Mouse (Mus musculus): ENCODE results near the gene Mgll. TPM values are rescaled to one million over a fixed set of nuclear protein-coding genes. Genes with fewer than 3 reads are reported as not detected.

The Mgll gene
- 1.8 TPM for total RNA-seq (2023)

DNA sequence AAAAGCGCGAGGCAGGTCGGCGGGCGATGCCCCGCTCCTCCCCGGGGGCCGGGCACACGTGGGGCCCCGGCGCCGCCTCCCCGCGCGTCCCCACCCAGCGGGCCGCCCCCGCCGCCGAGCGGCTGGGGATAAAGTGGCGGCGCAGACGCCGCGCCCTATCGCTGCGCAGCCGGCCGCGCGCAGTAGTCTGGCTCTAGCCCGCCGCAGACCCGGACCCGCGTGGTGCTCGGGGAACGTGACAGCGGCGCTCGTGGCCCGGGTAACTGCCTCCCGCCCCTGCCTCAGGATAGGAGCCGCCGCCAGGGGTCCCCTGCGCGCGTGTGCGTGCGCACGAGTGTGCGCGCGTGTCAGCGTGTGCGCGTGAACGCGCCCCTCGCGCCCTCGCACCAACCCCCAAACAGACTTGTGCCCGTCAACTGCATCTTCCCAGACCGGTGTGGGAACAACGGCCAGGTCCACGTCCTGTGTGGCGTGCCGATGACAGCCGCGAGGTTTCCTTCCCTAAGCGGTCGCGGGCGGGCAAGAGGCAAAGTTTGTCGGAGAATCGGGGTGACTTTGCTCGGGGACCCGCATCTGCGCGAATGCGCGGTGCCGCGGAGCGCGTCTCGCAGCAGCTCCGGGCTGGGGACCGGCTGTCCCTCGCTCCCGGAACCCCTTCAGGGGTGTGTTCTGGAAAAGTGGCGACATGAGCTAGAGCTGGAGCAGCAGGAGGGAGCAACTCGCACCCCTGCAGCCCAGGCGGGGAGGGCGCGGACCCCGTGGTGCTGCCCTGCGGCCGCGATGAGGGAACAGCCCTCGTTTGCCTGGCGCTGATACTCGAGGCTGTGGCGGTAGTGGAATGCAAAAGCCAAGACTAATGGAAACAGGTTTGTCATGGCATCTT lies at the start of gene Mgll:
Gene Mgll, plus strand, starts transcription at position 100 of the 883 bp plus-strand sequence.

DNA sequence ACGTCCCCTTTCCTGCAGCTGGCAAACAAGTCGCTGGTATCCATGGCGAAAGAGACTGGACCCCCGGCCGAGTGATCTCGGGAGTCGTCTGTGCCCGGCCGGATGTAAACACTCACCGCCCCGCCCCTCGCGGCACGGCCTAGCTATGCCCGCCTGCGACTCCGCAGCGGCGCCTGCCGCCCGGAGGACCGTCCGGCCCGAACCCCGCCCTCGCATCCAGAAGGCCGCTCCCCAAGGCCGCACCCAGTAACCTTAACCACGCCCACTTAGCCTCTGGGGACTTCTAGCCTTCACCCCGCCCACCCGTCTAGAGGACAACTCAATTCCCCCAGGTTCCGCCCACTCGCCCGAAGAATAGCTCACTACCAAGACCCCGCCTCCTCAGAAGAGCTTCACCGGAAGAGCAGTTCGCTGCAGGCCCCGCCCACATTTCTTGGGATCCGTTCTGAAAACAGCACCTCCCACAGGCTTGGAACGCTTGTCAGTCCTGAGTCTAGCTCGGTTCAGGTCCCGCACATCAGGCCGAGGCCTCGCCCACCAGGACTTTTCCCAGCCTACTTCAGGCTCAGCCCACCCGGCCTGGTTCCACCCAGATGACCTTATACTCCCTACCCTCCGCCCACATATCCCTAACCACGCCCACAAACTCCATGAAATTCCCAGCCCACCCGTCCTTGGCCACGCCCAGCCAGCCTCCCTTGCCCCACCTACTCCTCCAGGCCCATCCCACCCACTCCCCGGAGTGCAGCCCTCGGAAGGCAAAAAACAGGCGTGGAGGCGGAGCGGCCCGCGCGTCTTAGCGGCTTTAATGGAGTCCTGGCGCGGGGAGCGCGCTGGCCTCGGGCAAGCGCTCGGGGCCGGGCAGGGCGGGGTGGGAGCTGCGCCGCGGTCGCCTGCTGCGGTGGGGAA lies 117.8 kb downstream of the Mgll start, which contains the start of gene Abtb1:
Gene Abtb1, minus strand, starts transcription at position 204 of the 909 bp plus-strand sequence.

DNA sequence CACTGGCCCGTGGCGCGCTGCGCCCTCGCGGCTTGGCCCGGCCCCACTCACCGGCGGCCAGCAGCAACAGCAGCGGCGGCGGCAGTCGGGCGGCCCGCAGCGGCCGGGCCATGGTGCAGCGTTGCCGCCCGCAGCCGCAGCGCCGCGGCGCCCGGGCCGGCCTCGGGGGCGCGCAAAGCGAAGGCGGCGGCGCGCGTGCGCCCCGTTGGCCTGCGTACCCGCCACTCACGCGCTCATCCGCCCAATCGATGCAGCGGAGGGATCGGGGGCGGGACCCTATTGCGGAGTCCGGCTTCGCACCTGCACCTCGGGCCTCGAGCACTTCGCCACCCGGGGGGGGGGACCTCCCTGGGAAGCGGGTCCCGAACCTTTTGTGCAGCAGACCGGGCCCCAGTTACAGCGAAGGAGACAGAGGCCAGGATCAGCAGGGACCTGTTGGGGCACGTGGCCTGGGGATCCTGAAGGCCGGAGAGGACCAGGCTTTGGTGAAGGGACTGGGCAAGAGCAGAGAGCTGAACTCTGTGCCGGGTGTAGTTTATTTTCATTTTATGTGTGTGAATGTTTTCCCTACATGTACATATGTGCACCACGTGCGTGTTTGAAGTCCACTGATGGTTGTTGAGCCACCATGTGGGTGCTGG lies 150.8 kb downstream of the Mgll start, which contains the start of gene Podxl2:
Gene Podxl2, minus strand, starts transcription at position 177 of the 641 bp plus-strand sequence.

Other genes starting within 250 kb of the Mgll start
- 217 TPM for gene Sec61a1, start 205.5 kb upstream of the Mgll start, total RNA-seq (2023)
- gene Kbtbd12, start 86.5 kb upstream of the Mgll start, total RNA-seq (2023), result not detected
- gene Abtb1, start 117.6 kb downstream of the Mgll start, total RNA-seq (2023), result 65.0 TPM
- not detected for gene Podxl2, start 150.6 kb downstream of the Mgll start, total RNA-seq (2023)
- 57.0 TPM for gene Mcm2, start 174.4 kb downstream of the Mgll start, total RNA-seq (2023)
- gene Tpra1, start 177.8 kb downstream of the Mgll start, total RNA-seq (2023), result 129 TPM

All from CD4-positive naive resting alpha-beta T cell, adult 57 days (primary cell).